Mouse (Mus musculus) megakaryocyte, embryonic 14.5 days (primary cell): ENCODE measurements around the gene Cbx5. TPM values are rescaled to one million over a fixed set of nuclear protein-coding genes. Genes with fewer than 3 reads are reported as not detected.

ENCODE experiments used
- H3K27me3 ChIP-seq: replicated peaks from 2 replicates; pipeline ENCODE3; 2012; ENCODE audit warnings: inconsistent platforms
- H3K36me3 ChIP-seq: replicated peaks from 2 replicates; pipeline ENCODE3; 2012; ENCODE audit warnings: low read length, inconsistent platforms, mixed read lengths
- H3K4me1 ChIP-seq: 2 replicates; pipeline ENCODE4 v1.6.1; 2012; ENCODE audit warnings: inconsistent platforms
- H3K4me3 ChIP-seq: replicated peaks from 2 replicates; pipeline ENCODE3; 2012; ENCODE audit warnings: moderate library complexity, mild to moderate bottlenecking, inconsistent platforms
- H3K9me3 ChIP-seq: 2 replicates; pipeline ENCODE4 v1.6.1; 2012; ENCODE audit warnings: inconsistent platforms
- FLI1 ChIP-seq: IDR thresholded peaks from 2 replicates; pipeline ENCODE4 v1.6.1; 2012; ENCODE audit warnings: low read length, inconsistent platforms, mixed read lengths
- GATA1 ChIP-seq: IDR thresholded peaks from 3 replicates; pipeline ENCODE4 v1.6.1; 2012; ENCODE audit warnings: mixed read lengths, low read length, inconsistent platforms, borderline replicate concordance
- polyA plus RNA-seq: library from polyadenylated mRNA; stranded (reverse); fragments of >175 nt; gene quantifications from 2 replicates; pipeline ENCODE4 v1.2.3, GENCODE M21; 2012; ENCODE audit warnings: low replicate concordance; ENCODE audit not compliant: insufficient read depth

The Cbx5 gene
- polyA plus RNA-seq, 1 experiment = 1.5 TPM

- Histone ChIP-seq H3K4me1 (peaks cover 44% of the 10 kb centered on the region), H3K36me3 (peaks cover 46% of the 10 kb centered on the region), H3K4me3 (peak within 1 kb of the TSS; percentile 98), H3K9me3 (no peaks in the 10 kb centered on the region), H3K27me3 (no peaks in the 10 kb centered on the region)
- TF ChIP-seq GATA1 (no peak), FLI1 (no peak)
Measured at GRCm38 (mm10) chr15:103240160-103241028, 778 bp upstream of the Cbx5 start, which contains the start of gene Hnrnpa1. Hnrnpa1 (plus strand) TSS chr15:103240432.

GRCm38 (mm10) chr15:103239130-103239684, 409 bp downstream of the Cbx5 start:
- Histone ChIP-seq H3K4me1 (peaks cover 39% of the 10 kb centered on the region), H3K27me3 (no peaks in the 10 kb centered on the region), H3K36me3 (peaks cover 49% of the 10 kb centered on the region), H3K4me3 (peak overlapping the region; percentile 98), H3K9me3 (no peaks in the 10 kb centered on the region)
- TF ChIP-seq FLI1 (no peak), GATA1 (no peak)

- peaks cover 36% of the 10 kb centered on the region for H3K36me3 ChIP-seq
- no peaks in the 10 kb centered on the region for H3K9me3 ChIP-seq
Measured at GRCm38 (mm10) chr15:103237295-103237694, 2.3 kb downstream of the Cbx5 start.

DNA sequence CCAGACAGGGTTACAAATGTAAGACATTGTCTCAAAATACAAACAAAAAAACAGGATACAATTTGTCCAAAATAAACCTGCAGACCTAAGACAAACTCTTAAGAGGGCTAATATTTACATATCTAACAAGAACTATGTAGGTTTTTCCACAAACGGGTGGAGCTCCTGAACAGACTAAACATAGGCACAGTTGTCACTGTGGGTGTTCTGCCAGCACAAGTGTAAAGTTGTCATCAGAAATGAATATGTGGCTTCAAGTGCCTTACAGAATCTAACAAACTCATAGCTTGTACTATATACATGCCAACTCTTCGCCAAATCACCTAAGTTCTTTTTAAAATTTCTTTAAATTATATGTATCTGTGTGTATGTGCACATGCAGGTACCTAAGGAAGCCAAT, 6.5 kb downstream of the Cbx5 start:
- peaks cover 44% of the 10 kb centered on the region for H3K4me1 ChIP-seq
- no peak overlapping the region for H3K4me3 ChIP-seq
- peaks cover 24% of the 10 kb centered on the region for H3K36me3 ChIP-seq
- no peaks in the 10 kb centered on the region for H3K27me3 ChIP-seq
- no peak for TF ChIP-seq FLI1
- TF ChIP-seq GATA1 = no peak
- H3K9me3 ChIP-seq = no peaks in the 10 kb centered on the region

More at GRCm38 (mm10) chr15:103237295-103237694, 2.3 kb downstream of the Cbx5 start:
- Histone ChIP-seq H3K4me1 (peaks cover 34% of the 10 kb centered on the region), H3K27me3 (no peaks in the 10 kb centered on the region), H3K4me3 (peak overlapping the region; percentile 69)
- TF ChIP-seq FLI1 = no peak
- TF ChIP-seq GATA1 = no peak

- Histone ChIP-seq H3K36me3 (peaks cover 17% of the 10 kb centered on the region), H3K4me1 (peaks cover 35% of the 10 kb centered on the region; the same call in 1 of the 2 replicates), H3K27me3 (no peaks in the 10 kb centered on the region), H3K4me3 (no peak overlapping the region), H3K9me3 (no peaks in the 10 kb centered on the region)
- TF ChIP-seq FLI1 = no peak
- TF ChIP-seq GATA1 = no peak
Measured at GRCm38 (mm10) chr15:103228904-103229303, 10.7 kb downstream of the Cbx5 start.

- Histone ChIP-seq H3K4me1 (peaks cover 40% of the 10 kb centered on the region), H3K9me3 (no peaks in the 10 kb centered on the region), H3K36me3 (peaks cover 13% of the 10 kb centered on the region), H3K27me3 (no peaks in the 10 kb centered on the region), H3K4me3 (no peak overlapping the region)
- TF ChIP-seq FLI1 = no peak
- no peak for TF ChIP-seq GATA1
Measured at GRCm38 (mm10) chr15:103227572-103227971, 12.0 kb downstream of the Cbx5 start.

- H3K4me3 ChIP-seq = no peak overlapping the region
- no peak for TF ChIP-seq FLI1
- no peak for TF ChIP-seq GATA1
- peaks cover 36% of the 10 kb centered on the region for H3K4me1 ChIP-seq
- no peaks in the 10 kb centered on the region for H3K9me3 ChIP-seq
- H3K27me3 ChIP-seq = no peaks in the 10 kb centered on the region
- H3K36me3 ChIP-seq = peaks cover 12% of the 10 kb centered on the region
Measured at GRCm38 (mm10) chr15:103227022-103227421, 12.6 kb downstream of the Cbx5 start.

DNA sequence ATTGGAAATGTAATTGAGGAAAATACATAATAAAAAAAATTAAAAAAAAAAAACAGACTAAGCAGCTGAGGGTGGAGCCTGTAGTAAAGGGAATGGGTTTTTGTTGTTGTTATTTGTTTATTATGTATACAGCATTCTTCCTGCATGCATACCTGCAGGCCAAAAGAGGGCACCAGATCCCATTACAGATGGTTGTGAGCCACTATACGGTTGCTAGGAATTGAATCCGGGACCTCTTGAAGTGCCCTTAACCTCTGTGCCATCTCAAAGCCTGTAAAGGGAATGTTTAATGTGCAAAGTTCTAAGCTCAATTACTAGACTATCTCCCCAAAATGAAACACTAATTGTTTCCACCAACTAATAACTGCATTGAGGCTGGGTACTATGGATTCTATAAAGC, 15.5 kb downstream of the Cbx5 start:
- Histone ChIP-seq H3K4me3 (no peak overlapping the region), H3K4me1 (peaks cover 41% of the 10 kb centered on the region), H3K9me3 (no peaks in the 10 kb centered on the region), H3K36me3 (peaks cover 17% of the 10 kb centered on the region), H3K27me3 (no peaks in the 10 kb centered on the region)
- TF ChIP-seq FLI1 (no peak), GATA1 (no peak)

DNA sequence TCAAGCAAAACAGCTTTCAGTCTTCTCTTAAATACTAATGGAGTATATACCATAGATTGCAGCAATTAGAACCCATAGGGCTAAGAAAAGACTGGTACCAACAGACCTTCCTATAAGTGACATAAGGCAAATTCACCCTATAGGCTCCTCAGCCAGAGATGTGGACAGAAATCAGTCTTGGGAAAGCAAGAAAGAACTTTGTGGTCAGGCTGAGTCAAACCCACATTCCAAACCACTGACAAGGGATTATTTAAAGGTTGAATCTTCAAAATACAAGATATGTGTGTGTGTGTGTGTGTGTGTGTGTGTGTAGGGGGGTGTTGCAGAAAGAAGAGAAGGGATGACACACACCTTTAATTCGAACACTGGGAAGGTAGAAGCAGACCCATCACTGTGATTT, 18.2 kb downstream of the Cbx5 start:
- H3K36me3 ChIP-seq = peaks cover 14% of the 10 kb centered on the region
- no peaks in the 10 kb centered on the region for H3K27me3 ChIP-seq
- TF ChIP-seq GATA1 (no peak), FLI1 (no peak)
- H3K4me3 ChIP-seq = no peak overlapping the region
- H3K9me3 ChIP-seq = no peaks in the 10 kb centered on the region
- peaks cover 41% of the 10 kb centered on the region for H3K4me1 ChIP-seq

GRCm38 (mm10) chr15:103220785-103221184, 18.8 kb downstream of the Cbx5 start:
- peaks cover 14% of the 10 kb centered on the region for H3K36me3 ChIP-seq
- peaks cover 46% of the 10 kb centered on the region for H3K4me1 ChIP-seq
- H3K4me3 ChIP-seq = no peak overlapping the region
- no peaks in the 10 kb centered on the region for H3K27me3 ChIP-seq
- no peaks in the 10 kb centered on the region for H3K9me3 ChIP-seq
- TF ChIP-seq FLI1 (no peak), GATA1 (no peak)
